Mouse (Mus musculus): Measurements from ENCODE around the gene Lyg1.
"Not testable (repeated sequence)": the region's sequence is repeated elsewhere in the genome, so short reads cannot be mapped to it uniquely, and the experiment has no call there.

GRCm38 (mm10) chr1:37976666-37977065, 19.1 kb upstream of the Lyg1 start:
- TF ChIP-seq CTCF (IDR thresholded peaks at IDR 0.05; ENCODE audit: low read depth, low read length); POLR2A (IDR thresholded peaks at IDR 0.05; ENCODE audit: extremely low read depth, insufficient read depth, low read length): not testable (repeated sequence)

All from liver, adult 2 months (tissue).